Mouse (Mus musculus) liver, embryonic 14.5 days (tissue): ENCODE measurements around the gene Tgfb1. TPM values are rescaled to one million over a fixed set of nuclear protein-coding genes. Genes with fewer than 3 reads are reported as not detected.
A peak's percentile ranks its signal among the peaks of the same experiment; 100 is the strongest.

Experiments used
- ATAC-seq: fragments of 200-750 bp; cut with Nextera tagmentation; 2 replicates; pipeline ENCODE4 v1.8.0; 2017; ENCODE audit warnings: moderate number of reproducible peaks, mild to moderate bottlenecking, moderate library complexity; ENCODE audit not compliant: insufficient read depth
- DNase-seq, 3 experiments: peaks; one replicate each; pipeline ENCODE4 v3.0.0-alpha.2; 2012 to 2013; ENCODE audit warnings: low read depth in 3 of 3, low spot score in 3 of 3
- H3K27ac ChIP-seq: fragments of 300-500 bp; sonication (generic); 2 replicates; pipeline ENCODE4 v1.5.1; 2014; ENCODE audit warnings: moderate library complexity, mild to moderate bottlenecking, control low read depth, inconsistent platforms
- H3K27me3 ChIP-seq: fragments of 300-500 bp; sonication (generic); 2 replicates; pipeline ENCODE4 v1.6.1; 2014; ENCODE audit warnings: mild to moderate bottlenecking, low read length, moderate library complexity; ENCODE audit not compliant: control insufficient read depth, insufficient read depth
- H3K36me3 ChIP-seq: fragments of 300-500 bp; sonication (generic); replicated peaks from 2 replicates; pipeline ENCODE4 v1.6.1; 2014; ENCODE audit warnings: low read depth; ENCODE audit not compliant: control insufficient read depth, insufficient read depth
- H3K4me1 ChIP-seq, 2 experiments: fragments of 200-500 bp in 1 of 2; fragments of 300-500 bp in 1 of 2; sonication (generic) in 1 of 2; replicated peaks; 2 replicates each; pipeline ENCODE4 v1.6.1; 2012 to 2014; ENCODE audit warnings: antibody characterized with exemption in 1 of 2, inconsistent platforms in 1 of 2, low read length in 1 of 2; ENCODE audit not compliant: control insufficient read depth in 2 of 2, insufficient read depth in 2 of 2
- H3K4me2 ChIP-seq: fragments of 300-500 bp; sonication (generic); 2 replicates; pipeline ENCODE4 v1.6.1; 2014; ENCODE audit warnings: low read depth, mild to moderate bottlenecking, control low read depth, moderate library complexity
- H3K4me3 ChIP-seq, 2 experiments: fragments of 200-500 bp in 1 of 2; fragments of 300-500 bp in 1 of 2; sonication (generic) in 1 of 2; 2 replicates each; pipeline ENCODE4 v1.5.1; 2012 to 2014; ENCODE audit warnings: low read depth in 2 of 2, low read length in 2 of 2, mild to moderate bottlenecking in 2 of 2, control low read depth in 1 of 2, inconsistent platforms in 1 of 2, moderate library complexity in 1 of 2; ENCODE audit not compliant: insufficient read depth in 1 of 2
- H3K9ac ChIP-seq: fragments of 300-500 bp; sonication (generic); replicated peaks from 2 replicates; pipeline ENCODE4 v1.6.1; 2014; ENCODE audit warnings: mild to moderate bottlenecking, control low read depth, moderate library complexity
- H3K9me3 ChIP-seq: fragments of 300-500 bp; sonication (generic); 2 replicates; pipeline ENCODE4 v1.6.1; 2016; ENCODE audit warnings: low read length, mixed read lengths; ENCODE audit not compliant: control insufficient read depth
- CTCF ChIP-seq: IDR thresholded peaks from 2 replicates; pipeline ENCODE4 v1.5.1; 2016; ENCODE audit warnings: antibody characterized with exemption, low read depth, control low read depth
- EP300 ChIP-seq: IDR thresholded peaks from 2 replicates; pipeline ENCODE4 v1.6.1; 2016; ENCODE audit warnings: antibody characterized with exemption, low read depth
- WGBS: fragments of 180-500 bp; shearing (Covaris S2); extraction: QIAGEN DNeasy Blood & Tissue Kit; methylation state at CpG from one replicate; pipeline ENCODE4 v1.1.7; 2014; ENCODE audit not compliant: insufficient replicate concordance; 5-methylcytosine and 5-hydroxymethylcytosine counted together
- polyA plus RNA-seq, 2 experiments: library from polyadenylated mRNA; depleted of rRNA in 1 of 2; stranded (reverse) in 1 of 2; unstranded in 1 of 2; fragments of >200 nt; fragmentation: Nextera tagmentation in 1 of 2; extraction: Ambion mirVana in 1 of 2; gene quantifications; 2 replicates each; pipeline versions ENCODE4 v1.2.1 to v1.2.3; 2012 to 2014

The Tgfb1 gene
- polyA plus RNA-seq, 2 experiments: 3.9 to 18.5 TPM

- WGBS: 72% methylated on average over 8 of the region's 8 CpGs
- Histone ChIP-seq H3K27ac (no peak overlapping the region), H3K9ac (no peak overlapping the region), H3K27me3 (no peaks in the 10 kb centered on the region), H3K36me3 (peaks cover 22% of the 10 kb centered on the region), H3K4me1 (peaks cover 10 to 20% of the 10 kb centered on the region in 2 experiments), H3K4me3 (no peak overlapping the region), H3K9me3 (no peaks in the 10 kb centered on the region), H3K4me2 (no peak overlapping the region)
- TF ChIP-seq CTCF (no peak), EP300 (no peak)
- DNase-seq: no peak
- no peak for ATAC-seq
These were observed 7.3 kb downstream of the Tgfb1 start for GRCm38 (mm10) chr7:25694104-25694503.

- DNase-seq: no peak
- Histone ChIP-seq H3K9ac (no peak overlapping the region), H3K27me3 (no peaks in the 10 kb centered on the region), H3K4me3 (no peak overlapping the region), H3K36me3 (peaks cover 27% of the 10 kb centered on the region), H3K9me3 (peaks cover 2% of the 10 kb centered on the region), H3K27ac (no peak overlapping the region), H3K4me1 (peaks cover 2 to 9% of the 10 kb centered on the region in 2 experiments; a peak in 3 of 4 replicates), H3K4me2 (no peak overlapping the region)
- TF ChIP-seq CTCF (no peak), EP300 (no peak)
- ATAC-seq: no peak
- 82% methylated on average over 13 of the region's 13 CpGs for WGBS
These were observed 13.0 kb downstream of the Tgfb1 start for GRCm38 (mm10) chr7:25699851-25700250.

GRCm38 (mm10) chr7:25700732-25701131, 13.9 kb downstream of the Tgfb1 start:
- no peak overlapping the region for H3K9ac ChIP-seq
- H3K36me3 ChIP-seq: peaks cover 27% of the 10 kb centered on the region
- no peak overlapping the region for H3K27ac ChIP-seq
- DNase-seq (no peak), ATAC-seq (no peak)
- no peak overlapping the region for H3K4me3 ChIP-seq
- 84% methylated on average over 12 of the region's 12 CpGs for WGBS
- TF ChIP-seq EP300: no peak
- TF ChIP-seq CTCF: peak; percentile 70
- no peak overlapping the region for H3K4me2 ChIP-seq
- no peaks in the 10 kb centered on the region for H3K27me3 ChIP-seq
- peaks cover 2% of the 10 kb centered on the region for H3K9me3 ChIP-seq
- H3K4me1 ChIP-seq: peaks cover 2 to 11% of the 10 kb centered on the region in 2 experiments

- H3K9me3 ChIP-seq: peaks cover 2% of the 10 kb centered on the region
These were observed 15.5 kb downstream of the Tgfb1 start for GRCm38 (mm10) chr7:25702350-25702749.

GRCm38 (mm10) chr7:25703793-25704494, 17.1 kb downstream of the Tgfb1 start:
- DNase-seq: no peak
- H3K4me1 ChIP-seq: peaks cover 2 to 29% of the 10 kb centered on the region in 2 experiments
- peaks cover 2% of the 10 kb centered on the region for H3K9me3 ChIP-seq
- peaks cover 15% of the 10 kb centered on the region for H3K36me3 ChIP-seq
- peak overlapping the region; percentile 42 for H3K4me2 ChIP-seq
- peak; percentile 31 for ATAC-seq
- WGBS: 60% methylated on average over 10 of the region's 10 CpGs
- no peak overlapping the region for H3K27ac ChIP-seq
- H3K4me3 ChIP-seq: 0 out of 4 replicates have a peak overlapping the region, but pooled peaks of 1 of the 2 experiments have one; percentile 12
- no peak overlapping the region for H3K9ac ChIP-seq
- no peaks in the 10 kb centered on the region for H3K27me3 ChIP-seq
- TF ChIP-seq CTCF: no peak
- TF ChIP-seq EP300: no peak

More at GRCm38 (mm10) chr7:25702350-25702749, 15.5 kb downstream of the Tgfb1 start:
- ATAC-seq (no peak), DNase-seq (no peak)
- 85% methylated on average over 2 of the region's 2 CpGs for WGBS
- Histone ChIP-seq H3K4me3 (no peak overlapping the region), H3K27ac (no peak overlapping the region), H3K9ac (no peak overlapping the region), H3K4me2 (no peak overlapping the region), H3K36me3 (peaks cover 24% of the 10 kb centered on the region), H3K27me3 (no peaks in the 10 kb centered on the region), H3K4me1 (peaks cover 2 to 24% of the 10 kb centered on the region in 2 experiments)
- TF ChIP-seq CTCF (peak; percentile 44), EP300 (no peak)
